Mouse (Mus musculus) urinary bladder, adult 2 months (tissue): Measurements from ENCODE around the gene Ccdc170. TPM values are rescaled to one million over a fixed set of nuclear protein-coding genes. Genes with fewer than 3 reads are reported as not detected.
"Not testable (repeated sequence)": the region's sequence is repeated elsewhere in the genome, so short reads cannot be mapped to it uniquely, and the experiment has no call there.

Source experiments
- DNase-seq: peaks from one replicate; pipeline ENCODE4 v3.0.0; 2022; ENCODE audit warnings: low spot score
- polyA plus RNA-seq: library from polyadenylated mRNA; depleted of rRNA; stranded (reverse); fragments of >200 nt; gene quantifications from 2 replicates; pipeline ENCODE4 v1.2.3, GENCODE M21; 2012; rRNA removed

The Ccdc170 gene
- polyA plus RNA-seq, 1 experiment: 0.30 TPM

DNA sequence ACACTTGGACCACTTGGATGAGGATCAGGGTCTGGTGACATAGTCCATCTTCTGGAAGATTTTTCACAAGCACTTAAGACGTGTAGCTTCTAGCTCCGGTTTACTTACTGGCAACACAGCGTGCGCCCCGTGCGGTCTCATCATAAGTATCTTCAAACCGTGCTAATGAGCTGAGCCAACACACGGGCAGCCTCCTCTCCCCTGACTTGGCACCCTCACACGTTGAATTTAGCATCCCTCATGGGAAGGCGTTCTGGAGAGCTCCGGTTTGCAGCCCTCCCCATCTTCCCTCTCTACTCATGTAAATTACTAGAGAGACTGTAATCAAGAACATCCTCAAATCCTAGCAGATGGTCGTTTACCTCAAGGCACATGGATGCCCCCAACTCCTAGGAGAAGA, 116.6 kb downstream of the Ccdc170 start:
- DNase-seq: no peak

DNA sequence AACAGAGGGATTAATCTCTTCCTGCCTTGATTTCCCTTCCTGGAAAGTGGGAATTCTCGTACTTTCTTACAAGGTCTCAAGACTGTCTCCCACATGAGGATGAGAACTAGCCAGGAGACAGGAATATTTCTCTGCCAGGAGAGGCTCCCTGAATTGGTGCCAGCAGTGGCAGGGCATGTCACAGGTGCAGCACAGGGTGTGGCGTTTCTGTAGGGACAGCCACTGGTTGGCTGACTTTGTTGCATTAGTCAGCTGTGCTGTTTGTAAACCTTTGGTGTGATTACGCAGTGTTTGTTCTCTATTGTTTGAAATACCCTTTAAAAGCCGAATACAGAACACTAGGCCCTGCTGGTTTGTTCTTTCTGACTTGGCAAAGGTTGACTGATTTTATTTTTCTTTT, 117.3 kb downstream of the Ccdc170 start:
- no peak for DNase-seq

DNA sequence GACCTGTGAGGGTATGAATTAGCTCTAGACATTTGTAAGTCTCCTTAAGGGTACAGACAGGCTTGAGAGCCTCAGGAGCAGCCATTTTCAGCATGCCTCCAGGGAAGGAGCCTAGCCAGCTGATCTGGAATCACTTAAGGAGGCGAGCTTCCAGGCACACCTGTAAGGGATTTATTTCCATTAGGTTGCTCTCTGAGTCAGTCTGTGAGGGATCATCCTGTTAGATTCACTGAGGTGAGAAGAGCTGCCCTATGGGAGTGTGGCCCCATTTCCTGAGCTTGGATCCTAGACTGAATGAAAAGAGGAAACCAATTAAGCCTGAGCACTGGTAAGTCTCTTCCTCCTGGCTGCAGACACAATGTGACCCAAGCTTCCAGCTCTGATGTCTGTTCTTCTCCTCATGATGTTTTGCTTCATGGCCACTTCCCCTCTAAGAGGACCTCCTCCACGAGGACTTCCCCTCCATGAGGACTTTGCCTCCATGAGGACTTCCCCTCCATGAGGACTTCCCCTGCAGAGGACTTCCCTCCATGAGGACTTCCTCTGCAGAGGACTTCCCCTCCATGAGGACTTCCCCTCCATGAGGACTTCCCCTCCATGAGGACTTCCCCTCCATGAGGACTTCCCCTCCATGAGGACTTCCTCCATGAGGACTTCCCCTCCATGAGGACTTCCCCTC, 118.6 kb downstream of the Ccdc170 start:
- DNase-seq: no peak

DNA sequence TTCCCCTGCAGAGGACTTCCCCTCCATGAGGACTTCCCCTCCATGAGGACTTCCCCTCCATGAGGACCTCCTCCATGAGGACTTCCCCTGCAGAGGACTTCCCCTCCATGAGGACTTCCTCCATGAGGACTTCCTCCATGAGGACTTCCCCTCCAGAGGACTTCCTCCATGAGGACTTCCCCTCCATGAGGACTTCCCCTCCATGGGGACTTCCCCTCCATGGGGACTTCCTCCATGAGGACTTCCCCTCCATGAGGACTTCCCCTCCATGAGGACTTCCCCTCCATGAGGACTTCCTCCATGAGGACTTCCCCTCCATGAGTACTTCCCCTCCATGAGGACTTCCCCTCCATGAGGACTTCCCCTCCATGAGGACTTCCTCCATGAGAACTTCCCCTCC, 119.3 kb downstream of the Ccdc170 start:
- DNase-seq: not testable (repeated sequence)

DNA sequence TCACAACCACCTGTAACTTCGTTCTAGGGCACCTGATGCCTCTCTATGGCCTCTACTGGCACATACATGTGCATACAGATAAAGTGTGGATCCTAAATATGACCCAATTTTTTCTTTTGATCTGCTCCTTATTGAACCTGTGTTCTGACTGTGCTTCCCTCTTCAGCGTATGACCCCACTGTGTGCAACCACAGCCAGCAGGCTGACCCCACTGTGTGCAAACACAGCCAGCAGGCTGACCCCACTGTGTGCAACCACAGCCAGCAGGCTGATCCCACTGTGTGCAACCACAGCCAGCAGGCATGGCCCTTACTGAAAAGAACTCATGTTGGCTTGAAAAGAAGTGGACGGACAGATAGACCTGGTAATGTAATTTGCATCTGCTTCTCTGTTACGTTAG, 120.2 kb downstream of the Ccdc170 start:
- no peak for DNase-seq

DNA sequence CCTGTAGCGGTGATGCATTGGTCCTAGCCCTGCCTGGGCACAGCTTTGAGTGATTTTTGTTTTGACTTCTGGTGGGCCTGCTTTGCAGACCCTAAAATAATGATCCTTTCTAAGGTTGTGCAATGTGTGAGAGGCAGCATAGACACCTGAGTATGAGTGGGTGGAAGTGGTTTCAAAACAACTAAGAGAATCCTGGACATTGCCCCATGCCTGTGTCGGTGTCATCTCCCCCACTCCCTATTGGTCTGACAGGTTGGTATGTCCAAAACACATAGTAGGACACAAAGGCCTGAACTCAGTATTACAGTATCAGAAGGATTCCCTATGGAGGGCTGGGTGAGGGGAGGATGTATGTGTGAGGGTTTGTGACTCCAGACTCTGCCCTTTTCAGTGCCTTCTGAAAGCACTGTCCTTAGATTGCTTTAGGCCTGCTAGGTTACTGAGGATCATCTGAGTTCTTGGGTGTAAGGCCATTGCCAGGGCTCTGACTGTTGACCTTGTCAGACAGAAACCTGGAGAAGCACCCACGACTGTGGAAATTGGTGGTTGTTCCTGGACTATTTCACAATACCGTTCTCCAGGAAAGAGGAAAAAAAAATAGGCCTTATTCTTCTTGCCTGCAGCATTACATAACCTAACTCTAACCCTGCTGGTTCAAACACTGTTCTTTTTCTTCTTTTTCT, 122.4 kb downstream of the Ccdc170 start:
- DNase-seq: no peak

DNA sequence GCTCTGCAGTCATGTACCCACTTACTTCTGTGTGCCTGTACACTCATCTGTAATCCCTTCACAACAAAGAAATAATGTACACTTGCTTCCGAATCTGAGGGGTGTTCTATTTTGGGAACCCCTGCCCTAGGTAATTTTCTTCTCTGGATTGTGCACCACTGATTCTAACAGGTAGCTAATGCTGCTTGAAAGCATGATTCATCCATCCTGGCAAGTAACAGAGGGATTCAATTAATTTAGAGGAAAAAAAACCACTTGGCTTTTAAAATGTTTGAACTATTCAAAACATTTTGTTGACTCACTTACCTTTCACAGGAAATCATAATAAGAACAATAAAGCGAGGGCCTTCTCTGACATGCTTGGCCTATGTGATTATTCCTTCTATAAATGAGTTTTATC, 127.9 kb downstream of the Ccdc170 start:
- no peak for DNase-seq

DNA sequence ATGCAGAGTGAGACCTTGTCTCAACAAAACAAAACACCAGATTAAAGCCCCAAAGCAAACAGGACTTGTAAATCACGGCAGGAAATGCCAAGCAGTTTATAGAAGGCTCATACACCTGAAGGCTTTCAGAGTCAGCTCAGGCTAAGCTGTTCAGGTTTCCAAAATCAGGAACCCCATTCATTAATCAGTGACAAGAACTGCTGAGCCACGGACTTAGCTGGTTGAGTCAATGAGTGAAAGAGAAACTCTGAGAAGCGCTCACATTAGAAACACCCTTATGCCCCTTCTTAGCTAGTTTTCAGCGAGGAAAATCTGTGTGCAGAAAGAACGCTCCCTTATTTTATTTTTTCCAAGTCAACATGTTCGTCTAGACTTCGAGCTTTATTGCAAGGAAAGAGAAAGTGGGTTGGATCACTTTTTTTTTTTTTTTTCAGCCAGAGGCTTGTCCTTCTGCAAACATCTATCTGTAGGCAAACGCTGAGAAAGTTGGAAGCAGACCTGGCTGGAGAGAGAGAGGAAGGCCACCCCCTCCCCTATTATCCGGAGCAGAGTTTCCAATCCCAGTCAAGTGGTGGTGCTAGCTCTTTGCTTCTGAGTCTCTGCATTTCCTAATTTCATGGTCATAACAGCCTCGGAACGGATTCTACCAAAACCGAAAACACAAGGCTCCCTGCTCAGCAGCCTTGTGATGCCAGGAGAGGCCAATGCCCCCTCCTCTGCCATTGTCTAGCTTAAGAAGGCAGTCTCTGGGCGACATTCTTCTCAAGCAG, 129.3 kb downstream of the Ccdc170 start, which contains the start of gene Esr1:
Gene Esr1, plus strand, starts transcription at position 208 of the 770 bp plus-strand sequence.
- DNase-seq: no peak

Other genes with a start within 250 kb of the Ccdc170 start
- gene Akap12, start 216.1 kb upstream of the Ccdc170 start, polyA plus RNA-seq: 74.0 and 110 TPM in 2 replicates
- 8.4 and 9.6 TPM in 2 replicates for gene Zbtb2, start 94.4 kb upstream of the Ccdc170 start, polyA plus RNA-seq
- gene Rmnd1, start 50.1 kb upstream of the Ccdc170 start, polyA plus RNA-seq: 43.3 and 49.1 TPM in 2 replicates
- 13.0 and 14.6 TPM in 2 replicates for gene Armt1, start 50.0 kb upstream of the Ccdc170 start, polyA plus RNA-seq
- gene Esr1, start 129.1 kb downstream of the Ccdc170 start, polyA plus RNA-seq: 3.7 and 4.9 TPM in 2 replicates